Mouse (Mus musculus) liver, adult 2 months (tissue): ENCODE data around the gene Olfr930.

ENCODE experiments used
- CTCF ChIP-seq: fragments of 200-500 bp; IDR thresholded peaks from 2 replicates; pipeline ENCODE4 v1.5.1; 2011; ENCODE audit warnings: low read depth, low read length, control low read depth
- POLR2A ChIP-seq: fragments of 200-500 bp; IDR thresholded peaks from 2 replicates; pipeline ENCODE4 v1.6.1; 2011; ENCODE audit warnings: low read length, control low read depth; ENCODE audit not compliant: insufficient read depth; ENCODE audit errors: extremely low read depth

DNA sequence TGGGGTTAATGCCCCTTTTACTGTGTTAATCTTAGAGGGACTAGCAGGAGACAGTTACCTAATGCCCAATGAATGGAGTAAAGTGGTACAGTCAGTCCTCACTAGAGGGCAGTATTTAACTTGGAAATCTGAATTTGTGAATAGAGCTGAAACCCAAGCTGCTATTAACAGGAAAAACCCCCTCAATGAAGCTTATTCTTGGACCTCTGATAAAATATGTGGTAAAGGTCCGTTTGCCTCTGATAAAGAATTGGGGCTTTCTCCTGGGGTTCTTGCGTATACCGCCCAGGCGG is 24.5 kb downstream of the Olfr930 start:
- TF ChIP-seq CTCF (no peak), POLR2A (no peak)
